Mouse (Mus musculus): ENCODE measurements around the gene Bckdk.

DNA sequence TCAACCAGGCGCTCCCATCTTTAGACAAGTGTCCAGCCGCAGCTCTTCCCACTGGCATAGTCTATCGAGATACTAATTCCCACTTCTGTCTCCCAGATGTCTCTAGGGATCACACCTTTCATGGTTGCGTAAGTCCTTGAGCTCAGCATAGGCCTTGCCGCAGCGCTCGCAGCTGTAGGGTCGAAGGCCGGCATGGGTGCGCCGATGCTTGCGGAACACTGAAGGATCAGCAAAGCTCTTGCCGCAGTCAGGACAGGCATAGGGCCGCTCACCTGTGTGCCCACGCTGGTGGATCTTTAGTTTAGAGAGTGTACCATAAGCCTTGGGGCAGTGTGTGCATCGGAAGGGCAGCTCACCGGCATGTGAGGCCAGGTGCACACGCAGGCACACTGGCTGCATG lies 36.2 kb upstream of the Bckdk start:
- TF ChIP-seq EP300 (IDR thresholded peaks at IDR 0.05; ENCODE audit: low read depth) (no peak), CTCF (IDR thresholded peaks at IDR 0.05; ENCODE audit: low read depth) (no peak)

All from heart, postnatal 0 days (tissue).